Mouse (Mus musculus) liver, embryonic 13.5 days (tissue): ENCODE measurements around the gene Oprl1. TPM values are rescaled to one million over a fixed set of nuclear protein-coding genes. Genes with fewer than 3 reads are reported as not detected.

Experiments used
- ATAC-seq: fragments of 200-750 bp; cut with Nextera tagmentation; 2 replicates; pipeline ENCODE4 v1.8.0; 2017; ENCODE audit warnings: low read depth, mild to moderate bottlenecking, moderate number of reproducible peaks, moderate library complexity
- DNase-seq: peaks from one replicate; pipeline ENCODE4 v3.0.0; 2022
- H3K27ac ChIP-seq: fragments of 300-500 bp; sonication (generic); 2 replicates; pipeline ENCODE4 v1.5.1; 2015; ENCODE audit warnings: moderate library complexity, mild to moderate bottlenecking, inconsistent platforms
- H3K27me3 ChIP-seq: fragments of 300-500 bp; sonication (generic); 2 replicates; pipeline ENCODE4 v1.6.1; 2015; ENCODE audit warnings: mild to moderate bottlenecking, inconsistent platforms
- H3K36me3 ChIP-seq: fragments of 300-500 bp; sonication (generic); 2 replicates; pipeline ENCODE4 v1.6.1; 2015; ENCODE audit warnings: mild to moderate bottlenecking, inconsistent platforms
- H3K4me1 ChIP-seq: fragments of 300-500 bp; sonication (generic); replicated peaks from 2 replicates; pipeline ENCODE4 v1.6.1; 2015; ENCODE audit warnings: inconsistent platforms
- H3K4me2 ChIP-seq: fragments of 300-500 bp; sonication (generic); 2 replicates; pipeline ENCODE4 v1.6.1; 2015; ENCODE audit warnings: inconsistent platforms, mild to moderate bottlenecking, moderate library complexity
- H3K4me3 ChIP-seq: fragments of 300-500 bp; sonication (generic); replicated peaks from 2 replicates; pipeline ENCODE4 v1.5.1; 2015; ENCODE audit warnings: mild to moderate bottlenecking, inconsistent platforms
- H3K9ac ChIP-seq: fragments of 300-500 bp; sonication (generic); 2 replicates; pipeline ENCODE4 v1.6.1; 2015; ENCODE audit warnings: mild to moderate bottlenecking, inconsistent platforms
- H3K9me3 ChIP-seq: fragments of 300-500 bp; sonication (generic); replicated peaks from 2 replicates; pipeline ENCODE4 v1.6.1; 2016; ENCODE audit warnings: inconsistent platforms
- WGBS: fragments of 180-500 bp; shearing (Covaris S2); methylation state at CpG from one replicate; pipeline ENCODE4 v1.1.7; 2015; ENCODE audit not compliant: insufficient replicate concordance; 5-methylcytosine and 5-hydroxymethylcytosine counted together
- polyA plus RNA-seq: library from polyadenylated mRNA; unstranded; fragments of >200 nt; fragmentation: Nextera tagmentation; extraction: Ambion mirVana; gene quantifications from 2 replicates; pipeline ENCODE4 v1.2.1, GENCODE M21; 2015

Gene Oprl1
- polyA plus RNA-seq, 1 experiment from 2014 or later: 0.45 TPM

DNA sequence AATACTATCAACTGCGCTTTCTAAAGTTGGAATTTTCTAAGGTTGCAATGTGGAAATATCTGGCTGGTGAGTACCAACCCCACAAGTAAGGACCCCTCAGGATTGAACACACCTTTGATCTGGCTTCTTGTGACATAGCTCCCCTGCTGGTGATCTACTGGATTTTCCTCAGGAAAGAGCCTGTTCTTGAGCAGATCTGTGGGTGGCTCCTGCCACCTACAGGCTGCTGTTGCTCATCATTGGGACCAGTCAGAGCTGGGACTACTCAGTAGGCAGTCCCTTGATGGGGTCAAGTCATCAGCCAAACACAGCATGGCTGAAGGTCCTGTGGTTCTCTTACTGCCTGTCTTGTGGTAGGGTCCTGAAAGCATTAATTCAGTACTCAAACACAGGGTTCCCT, 36.0 kb upstream of the Oprl1 start:
- ATAC-seq: peak; percentile 67
- peak; percentile 61 for DNase-seq
- Histone ChIP-seq H3K27ac (no peak overlapping the region), H3K36me3 (no peaks in the 10 kb centered on the region), H3K4me2 (no peak overlapping the region), H3K27me3 (peaks cover 22% of the 10 kb centered on the region), H3K9ac (no peak overlapping the region), H3K4me1 (peaks cover 45% of the 10 kb centered on the region), H3K9me3 (no peaks in the 10 kb centered on the region), H3K4me3 (no peak overlapping the region)
- WGBS: 44% methylated on average over 1 of the region's 1 CpGs

DNA sequence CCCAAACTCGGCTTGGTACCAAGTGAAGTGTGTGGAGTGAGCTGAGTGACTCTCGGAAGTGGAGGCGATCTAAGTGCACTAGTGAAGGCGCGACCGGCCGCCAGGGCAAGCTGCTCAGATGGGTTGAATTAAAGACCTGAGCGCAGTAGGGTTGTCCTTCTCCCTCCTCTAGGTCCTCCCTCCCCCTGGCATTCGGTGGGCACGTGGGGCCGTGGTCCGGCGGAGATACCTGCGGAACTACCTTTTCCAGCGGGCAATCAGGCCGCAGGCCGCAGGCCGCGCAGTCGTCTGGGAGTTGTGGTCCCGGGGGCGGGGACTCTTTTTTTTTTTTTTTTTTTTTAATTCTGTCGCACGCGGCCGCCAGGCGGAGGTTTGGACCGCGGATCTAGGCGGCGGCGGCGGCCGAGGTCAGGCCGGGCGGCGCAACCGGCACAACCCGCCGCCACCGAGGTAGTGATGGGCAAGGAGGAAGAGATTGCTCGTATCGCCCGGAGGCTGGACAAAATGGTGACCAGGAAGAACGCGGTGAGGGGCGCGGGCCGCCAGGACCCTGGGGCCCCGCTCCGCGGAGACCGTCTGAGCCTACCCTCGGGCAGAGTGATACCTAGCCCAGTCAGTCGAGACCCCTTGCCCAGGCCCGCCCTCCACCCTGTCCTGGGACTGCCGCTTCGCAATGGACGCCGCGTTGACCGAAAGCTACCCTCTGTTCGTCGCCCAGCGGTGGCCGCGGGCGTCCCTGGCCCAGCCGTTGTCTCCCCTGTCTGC, 34.7 kb upstream of the Oprl1 start, which contains the start of gene Tcea2:
Gene Tcea2, plus strand, starts transcription at position 360 of the 765 bp plus-strand sequence.
- peak within 1 kb of the TSS; percentile 87 for H3K4me2 ChIP-seq
- H3K9me3 ChIP-seq: no peaks in the 10 kb centered on the region
- no peak within 1 kb of the TSS; the same call in 1 of the 2 replicates for H3K27ac ChIP-seq
- H3K4me1 ChIP-seq: peaks cover 45% of the 10 kb centered on the region
- ATAC-seq: peak; percentile 49
- peak within 1 kb of the TSS; percentile 75 for H3K9ac ChIP-seq
- whole genome bisulfite sequencing: under 1% methylated on average over 69 of the region's 69 CpGs
- peak; percentile 45 for DNase-seq
- peak within 1 kb of the TSS; percentile 64 for H3K4me3 ChIP-seq
- no peaks in the 10 kb centered on the region for H3K36me3 ChIP-seq
- H3K27me3 ChIP-seq: peaks cover 13% of the 10 kb centered on the region

DNA sequence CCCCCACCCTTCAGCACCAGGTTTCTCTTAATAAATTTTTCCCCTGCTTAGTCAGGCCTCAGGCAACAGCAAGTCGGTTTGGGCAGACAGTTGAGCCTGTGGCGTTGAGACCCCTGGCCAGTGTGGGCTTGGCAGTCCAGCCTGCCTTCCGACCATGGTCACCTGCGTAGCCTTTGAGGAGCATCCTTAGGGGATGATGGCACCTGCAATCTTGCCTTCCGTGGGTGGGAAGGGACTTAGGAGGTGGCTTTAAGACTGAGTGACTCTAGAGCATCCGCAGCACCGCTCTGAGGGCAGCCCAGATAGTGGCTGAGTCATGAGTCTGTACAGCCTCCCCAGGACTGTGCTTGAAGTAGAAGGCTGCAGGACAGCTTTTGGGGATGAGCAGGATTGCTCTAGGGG, 34.1 kb upstream of the Oprl1 start:
- Histone ChIP-seq H3K4me2 (peak overlapping the region; percentile 87), H3K4me1 (peaks cover 39% of the 10 kb centered on the region), H3K27me3 (peaks cover 13% of the 10 kb centered on the region), H3K4me3 (peak overlapping the region; percentile 64), H3K9ac (peak overlapping the region; percentile 75), H3K9me3 (no peaks in the 10 kb centered on the region), H3K36me3 (no peaks in the 10 kb centered on the region), H3K27ac (no peak overlapping the region)
- DNase-seq: no peak
- ATAC-seq: peak; percentile 29
- WGBS: 10% methylated on average over 7 of the region's 7 CpGs

DNA sequence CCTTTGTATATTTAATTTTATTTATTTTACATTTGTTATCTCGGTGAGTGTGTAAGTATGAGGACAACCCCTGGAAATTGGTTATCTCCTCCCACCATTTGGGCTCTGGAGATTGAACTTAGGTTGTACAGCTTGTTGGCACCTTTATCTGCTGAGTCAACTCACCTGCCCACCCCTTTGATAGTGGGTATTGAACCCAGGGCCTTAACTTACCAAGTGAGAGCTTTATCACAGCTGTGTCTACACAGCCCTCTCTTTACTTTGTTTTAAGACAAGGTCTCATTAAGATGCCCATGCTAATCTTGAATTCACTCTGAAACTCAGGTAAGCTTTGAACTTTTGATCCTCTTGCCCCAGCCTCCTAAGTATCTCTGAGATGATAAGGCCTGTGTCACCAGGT, 32.8 kb upstream of the Oprl1 start:
- H3K9ac ChIP-seq: no peak overlapping the region
- peaks cover 5% of the 10 kb centered on the region; the same call in 1 of the 2 replicates for H3K36me3 ChIP-seq
- H3K4me1 ChIP-seq: peaks cover 34% of the 10 kb centered on the region
- H3K9me3 ChIP-seq: no peaks in the 10 kb centered on the region
- H3K4me2 ChIP-seq: no peak overlapping the region
- no peak overlapping the region for H3K27ac ChIP-seq
- WGBS: 41% methylated on average over 1 of the region's 1 CpGs
- ATAC-seq (no peak), DNase-seq (no peak)
- H3K27me3 ChIP-seq: peaks cover 13% of the 10 kb centered on the region
- H3K4me3 ChIP-seq: no peak overlapping the region

DNA sequence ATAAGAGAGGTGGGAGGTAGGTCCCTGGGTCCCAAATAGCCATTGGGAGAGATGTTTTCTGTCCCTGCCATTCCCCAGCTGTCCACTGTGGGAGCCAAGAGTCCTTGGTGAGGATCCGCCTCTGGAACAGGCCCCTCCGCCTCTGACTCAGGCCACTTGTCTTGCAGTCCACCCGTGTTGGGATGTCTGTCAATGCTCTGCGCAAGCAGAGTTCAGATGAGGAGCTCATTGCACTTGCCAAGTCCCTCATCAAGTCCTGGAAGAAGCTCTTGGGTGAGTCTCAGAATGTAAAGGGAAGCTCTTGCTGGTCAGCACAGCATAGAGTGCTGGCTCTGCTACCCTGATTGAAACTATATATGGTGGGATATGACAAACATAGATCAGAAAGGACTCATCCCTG, 31.4 kb upstream of the Oprl1 start:
- ATAC-seq: no peak
- Histone ChIP-seq H3K9ac (no peak overlapping the region), H3K36me3 (peaks cover 6% of the 10 kb centered on the region; the same call in 1 of the 2 replicates), H3K27me3 (peaks cover 13% of the 10 kb centered on the region), H3K9me3 (no peaks in the 10 kb centered on the region), H3K4me3 (no peak overlapping the region), H3K4me1 (peaks cover 31% of the 10 kb centered on the region), H3K27ac (no peak overlapping the region), H3K4me2 (no peak overlapping the region)
- 64% methylated on average over 4 of the region's 4 CpGs for WGBS
- no peak for DNase-seq

DNA sequence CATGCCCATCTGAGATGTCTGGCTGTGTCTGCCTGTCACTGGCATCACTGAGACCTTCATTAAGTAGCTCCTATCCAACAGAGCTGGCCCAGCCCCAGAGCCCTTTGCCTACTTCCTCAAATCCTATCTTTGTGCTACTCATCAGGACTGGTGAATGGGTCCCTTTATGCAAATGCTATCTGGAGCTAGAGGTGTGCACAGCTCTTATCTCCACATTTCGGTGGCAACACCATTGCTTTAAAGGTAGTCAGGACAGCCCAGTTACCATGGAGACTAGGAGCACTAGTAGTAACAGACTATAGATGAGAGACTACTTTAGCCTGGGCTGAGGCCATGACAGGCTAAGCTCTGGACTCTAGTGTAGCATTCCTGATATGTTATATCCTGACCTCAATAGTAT, 30.1 kb upstream of the Oprl1 start:
- no peak for ATAC-seq
- peaks cover 23% of the 10 kb centered on the region for H3K4me1 ChIP-seq
- H3K4me3 ChIP-seq: no peak overlapping the region
- no peak overlapping the region for H3K4me2 ChIP-seq
- no peak for DNase-seq
- no peaks in the 10 kb centered on the region for H3K9me3 ChIP-seq
- peaks cover 14% of the 10 kb centered on the region for H3K36me3 ChIP-seq
- 20% methylated on average over 1 of the region's 1 CpGs for WGBS
- H3K9ac ChIP-seq: no peak overlapping the region
- H3K27ac ChIP-seq: no peak overlapping the region
- peaks cover 13% of the 10 kb centered on the region for H3K27me3 ChIP-seq

DNA sequence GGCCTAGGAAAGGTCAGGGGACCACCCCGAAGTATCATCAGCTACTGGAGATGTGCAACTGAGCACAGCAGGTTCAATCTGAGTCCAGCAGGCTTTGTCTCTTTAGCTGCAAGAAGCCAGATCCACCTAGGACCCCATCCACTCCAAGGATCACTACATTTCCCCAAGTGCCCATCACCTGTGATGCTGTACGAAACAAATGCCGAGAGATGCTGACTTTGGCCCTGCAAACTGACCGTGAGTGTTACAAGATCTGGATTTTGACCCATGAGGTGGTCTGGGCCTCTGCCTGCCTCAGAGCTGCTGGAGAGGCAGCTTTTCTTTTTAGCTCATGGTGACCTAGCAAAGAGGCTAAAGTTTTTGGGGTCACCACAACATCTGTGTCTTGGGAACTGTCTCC, 29.1 kb upstream of the Oprl1 start:
- no peak for ATAC-seq
- peaks cover 7% of the 10 kb centered on the region; the same call in 1 of the 2 replicates for H3K27me3 ChIP-seq
- no peak overlapping the region for H3K4me2 ChIP-seq
- H3K4me1 ChIP-seq: peaks cover 17% of the 10 kb centered on the region
- DNase-seq: no peak
- WGBS: 72% methylated on average over 4 of the region's 4 CpGs
- peaks cover 14% of the 10 kb centered on the region for H3K36me3 ChIP-seq
- no peaks in the 10 kb centered on the region for H3K9me3 ChIP-seq
- H3K4me3 ChIP-seq: no peak overlapping the region
- no peak overlapping the region for H3K9ac ChIP-seq
- no peak overlapping the region for H3K27ac ChIP-seq

DNA sequence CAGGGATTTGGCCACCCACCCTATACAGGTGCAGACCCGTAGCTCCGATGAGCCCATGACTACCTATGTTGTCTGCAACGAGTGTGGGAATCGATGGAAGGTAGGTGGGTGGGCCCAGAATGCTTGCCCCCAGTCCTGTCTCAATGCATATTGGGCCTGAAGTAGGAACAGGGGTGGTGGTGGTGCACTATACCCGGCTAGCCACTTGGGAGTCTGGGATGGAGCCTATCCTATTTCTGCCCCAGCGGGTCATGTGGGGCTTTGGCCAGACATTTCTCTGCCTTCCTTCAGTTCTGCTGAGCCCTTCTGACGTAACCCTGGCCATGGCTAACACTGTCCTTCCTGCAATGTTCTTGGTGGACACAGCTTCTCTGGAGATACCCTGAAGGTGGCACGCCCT, 27.2 kb upstream of the Oprl1 start:
- ATAC-seq (no peak), DNase-seq (no peak)
- peaks cover 14% of the 10 kb centered on the region for H3K36me3 ChIP-seq
- no peak overlapping the region for H3K4me3 ChIP-seq
- H3K27me3 ChIP-seq: peaks cover 1% of the 10 kb centered on the region; the same call in 1 of the 2 replicates
- H3K4me1 ChIP-seq: peaks cover 18% of the 10 kb centered on the region
- H3K27ac ChIP-seq: no peak overlapping the region
- 70% methylated on average over 8 of the region's 8 CpGs for WGBS
- H3K9me3 ChIP-seq: no peaks in the 10 kb centered on the region
- H3K4me2 ChIP-seq: no peak overlapping the region
- no peak overlapping the region for H3K9ac ChIP-seq

DNA sequence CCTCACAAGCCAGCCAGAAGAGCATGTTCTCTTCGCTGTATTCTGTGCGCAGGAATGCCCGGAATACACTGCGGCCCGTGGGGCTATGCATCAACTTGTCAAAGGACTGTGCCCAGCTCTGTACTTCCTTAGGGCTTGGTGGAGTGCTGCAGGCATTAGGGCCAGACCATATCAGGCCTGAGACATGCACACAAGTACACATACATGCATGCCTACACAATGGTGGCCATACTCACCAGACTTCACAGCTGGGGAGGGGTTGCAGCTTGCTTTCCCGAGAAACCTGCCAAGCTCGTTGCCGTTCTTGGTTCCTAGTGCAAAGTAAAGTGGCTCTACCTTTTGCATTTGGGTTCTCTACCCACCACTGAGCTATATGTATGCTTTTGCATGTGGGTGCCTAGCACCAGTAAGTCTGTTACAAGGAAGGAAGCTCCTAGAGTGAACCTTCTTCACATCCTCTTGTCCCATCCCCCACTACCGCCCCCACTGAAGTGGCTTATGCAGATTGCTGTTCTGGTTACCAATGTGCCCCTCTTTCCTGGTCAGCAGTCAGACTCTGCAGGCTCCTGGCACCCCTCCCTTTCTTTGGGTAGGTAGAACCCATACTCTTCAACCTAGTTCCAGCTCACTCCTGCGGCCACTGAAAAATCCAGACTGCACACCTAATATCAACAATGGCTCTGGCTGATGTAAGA, 25.2 kb upstream of the Oprl1 start:
- H3K9ac ChIP-seq: no peak overlapping the region
- no peaks in the 10 kb centered on the region for H3K9me3 ChIP-seq
- H3K4me1 ChIP-seq: peaks cover 30% of the 10 kb centered on the region
- peaks cover 14% of the 10 kb centered on the region for H3K36me3 ChIP-seq
- no peak for DNase-seq
- WGBS: 74% methylated on average over 10 of the region's 10 CpGs
- H3K4me3 ChIP-seq: no peak overlapping the region
- no peak for ATAC-seq
- H3K4me2 ChIP-seq: no peak overlapping the region
- peaks cover 17% of the 10 kb centered on the region for H3K27me3 ChIP-seq
- no peak overlapping the region for H3K27ac ChIP-seq

DNA sequence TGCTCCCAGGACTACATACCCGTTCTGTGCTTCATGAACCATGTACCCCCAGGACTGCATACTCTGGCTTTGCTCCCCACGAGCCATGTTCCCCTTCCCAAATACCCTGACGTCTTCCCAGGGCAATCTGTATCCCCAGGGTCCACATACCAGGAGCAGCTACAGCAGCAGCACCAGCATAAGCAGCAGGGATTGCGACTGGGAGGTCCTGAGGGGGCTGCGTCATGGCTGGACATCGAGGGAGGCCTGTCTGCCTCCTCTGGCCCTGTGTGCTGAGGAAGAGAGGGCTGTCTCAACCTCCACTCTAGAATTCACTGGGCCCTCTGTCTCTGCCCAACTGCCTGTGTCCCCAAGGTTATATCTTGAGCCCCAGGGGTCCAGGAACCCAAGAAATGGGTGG, 23.7 kb upstream of the Oprl1 start:
- WGBS: 60% methylated on average over 6 of the region's 6 CpGs
- peak overlapping the region; percentile 28 for H3K4me3 ChIP-seq
- DNase-seq (no peak), ATAC-seq (no peak)
- no peaks in the 10 kb centered on the region for H3K9me3 ChIP-seq
- peaks cover 30% of the 10 kb centered on the region for H3K4me1 ChIP-seq
- peak overlapping the region; percentile 78 for H3K4me2 ChIP-seq
- H3K27ac ChIP-seq: no peak overlapping the region
- H3K9ac ChIP-seq: 0 out of 2 replicates have a peak overlapping the region, but pooled peaks have one; percentile 13
- peaks cover 30% of the 10 kb centered on the region for H3K27me3 ChIP-seq
- peaks cover 14% of the 10 kb centered on the region for H3K36me3 ChIP-seq

DNA sequence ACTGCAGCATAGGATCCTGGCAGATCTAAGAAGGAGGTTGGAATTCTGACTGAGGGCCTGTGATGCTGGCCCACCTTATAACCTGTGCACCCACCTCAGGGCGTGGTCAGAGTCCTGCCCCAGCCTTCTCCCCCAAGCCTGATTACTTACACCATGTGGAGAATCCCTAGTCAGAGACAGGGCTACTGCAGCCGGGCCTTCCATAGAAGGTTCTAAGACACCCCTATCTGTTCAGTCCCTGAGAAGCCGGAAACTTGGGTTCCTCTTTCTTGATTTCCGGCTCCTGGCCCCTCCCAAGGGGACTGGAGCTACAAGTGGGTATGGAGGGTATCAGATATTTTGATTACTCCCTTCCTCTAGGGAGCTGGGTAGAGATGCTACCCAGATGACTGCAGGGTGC, 23.2 kb upstream of the Oprl1 start:
- H3K4me3 ChIP-seq: peak overlapping the region; percentile 28
- peak overlapping the region; percentile 78 for H3K4me2 ChIP-seq
- DNase-seq: no peak

More for the DNA sequence above, 23.2 kb upstream of the Oprl1 start:
- no peak overlapping the region for H3K27ac ChIP-seq
- no peak for ATAC-seq
- H3K27me3 ChIP-seq: peaks cover 30% of the 10 kb centered on the region
- 37% methylated on average over 4 of the region's 4 CpGs for WGBS
- no peaks in the 10 kb centered on the region for H3K9me3 ChIP-seq
- H3K9ac ChIP-seq: peak overlapping the region; percentile 13; the same call in 1 of the 2 replicates
- H3K4me1 ChIP-seq: peaks cover 30% of the 10 kb centered on the region
- peaks cover 13% of the 10 kb centered on the region for H3K36me3 ChIP-seq
